Mouse (Mus musculus) stomach, embryonic 14.5 days (tissue): ENCODE measurements around the gene Frmd4a. TPM values are rescaled to one million over a fixed set of nuclear protein-coding genes. Genes with fewer than 3 reads are reported as not detected.
A peak's percentile ranks its signal among the peaks of the same experiment; 100 is the strongest.

Experiments used
- ATAC-seq: fragments of 200-750 bp; cut with Nextera tagmentation; 2 replicates; pipeline ENCODE4 v1.8.0; 2017; ENCODE audit warnings: low read depth, moderate TSS enrichment; ENCODE audit not compliant: insufficient number of reproducible peaks, insufficient read depth, low FRiP score
- H3K27ac ChIP-seq: fragments of 300-500 bp; sonication (generic); 2 replicates; pipeline ENCODE4 v1.5.1; 2014; ENCODE audit warnings: mild to moderate bottlenecking, low read length, moderate library complexity, mixed read lengths
- H3K27me3 ChIP-seq: fragments of 300-500 bp; sonication (generic); 2 replicates; pipeline ENCODE4 v1.6.1; 2014; ENCODE audit warnings: low read length, control low read depth, mixed read lengths; ENCODE audit not compliant: control insufficient read depth, insufficient read depth
- H3K36me3 ChIP-seq: fragments of 300-500 bp; sonication (generic); 2 replicates; pipeline ENCODE4 v1.6.1; 2014; ENCODE audit warnings: mild to moderate bottlenecking, control low read depth, low read length, moderate library complexity, mixed read lengths; ENCODE audit not compliant: control insufficient read depth, insufficient read depth
- H3K4me1 ChIP-seq: fragments of 300-500 bp; sonication (generic); 2 replicates; pipeline ENCODE4 v1.6.1; 2014; ENCODE audit warnings: low read length, control low read depth, mixed read lengths; ENCODE audit not compliant: control insufficient read depth, insufficient read depth
- H3K4me2 ChIP-seq: fragments of 300-500 bp; sonication (generic); replicated peaks from 2 replicates; pipeline ENCODE4 v1.6.1; 2014; ENCODE audit warnings: low read depth, low read length, control low read depth
- H3K4me3 ChIP-seq: fragments of 300-500 bp; sonication (generic); 2 replicates; pipeline ENCODE4 v1.5.1; 2014; ENCODE audit warnings: low read depth, low read length, control low read depth
- H3K9ac ChIP-seq: fragments of 300-500 bp; sonication (generic); replicated peaks from 2 replicates; pipeline ENCODE4 v1.6.1; 2014; ENCODE audit warnings: low read depth, mild to moderate bottlenecking, control low read depth, low read length, moderate library complexity, mixed read lengths
- H3K9me3 ChIP-seq: fragments of 300-500 bp; sonication (generic); 2 replicates; pipeline ENCODE4 v1.6.1; 2016; ENCODE audit warnings: low read depth, low read length, control low read depth; ENCODE audit not compliant: control insufficient read depth
- WGBS: fragments of 180-500 bp; shearing (Covaris S2); extraction: QIAGEN DNeasy Blood & Tissue Kit; methylation state at CpG from one replicate; pipeline ENCODE4 v1.1.7; 2014; 5-methylcytosine and 5-hydroxymethylcytosine counted together
- polyA plus RNA-seq: library from polyadenylated mRNA; unstranded; fragments of >200 nt; fragmentation: Nextera tagmentation; extraction: Ambion mirVana; gene quantifications from 2 replicates; pipeline ENCODE4 v1.2.1, GENCODE M21; 2014

Gene Frmd4a
- polyA plus RNA-seq, 1 experiment from 2014 or later, result 42.4 TPM

GRCm38 (mm10) chr2:4563322-4563721 is 545.8 kb downstream of the Frmd4a start:
- WGBS, result 53% methylated on average over 1 of the region's 1 CpGs
- no peak for ATAC-seq
- H3K4me1 ChIP-seq, result peaks cover 27% of the 10 kb centered on the region
- no peaks in the 10 kb centered on the region for H3K9me3 ChIP-seq
- H3K27me3 ChIP-seq, result no peaks in the 10 kb centered on the region
- no peak overlapping the region for H3K9ac ChIP-seq
- H3K4me2 ChIP-seq, result peak overlapping the region; percentile 76
- peak overlapping the region; percentile 39; the same call in 1 of the 2 replicates for H3K4me3 ChIP-seq
- H3K36me3 ChIP-seq, result peaks cover 8% of the 10 kb centered on the region; the same call in 1 of the 2 replicates
- no peak overlapping the region for H3K27ac ChIP-seq

GRCm38 (mm10) chr2:4566260-4566955 is 548.9 kb downstream of the Frmd4a start:
- H3K4me3 ChIP-seq, result no peak overlapping the region
- peaks cover 18% of the 10 kb centered on the region for H3K4me1 ChIP-seq
- H3K4me2 ChIP-seq, result no peak overlapping the region
- no peaks in the 10 kb centered on the region for H3K9me3 ChIP-seq
- WGBS, result 79% methylated on average over 4 of the region's 4 CpGs
- no peak for ATAC-seq
- no peak overlapping the region for H3K9ac ChIP-seq
- no peak overlapping the region for H3K27ac ChIP-seq
- peaks cover 17% of the 10 kb centered on the region for H3K36me3 ChIP-seq
- no peaks in the 10 kb centered on the region for H3K27me3 ChIP-seq

- Histone ChIP-seq H3K27ac (no peak overlapping the region), H3K4me2 (no peak overlapping the region), H3K27me3 (no peaks in the 10 kb centered on the region), H3K36me3 (peaks cover 21% of the 10 kb centered on the region), H3K9me3 (no peaks in the 10 kb centered on the region), H3K9ac (no peak overlapping the region), H3K4me3 (no peak overlapping the region), H3K4me1 (peaks cover 14% of the 10 kb centered on the region)
- no peak for ATAC-seq
- whole genome bisulfite sequencing, result 96% methylated on average over 9 of the region's 9 CpGs
Observed at GRCm38 (mm10) chr2:4566956-4567680, 549.6 kb downstream of the Frmd4a start.

GRCm38 (mm10) chr2:4568967-4569366 is 551.5 kb downstream of the Frmd4a start:
- H3K27me3 ChIP-seq, result no peaks in the 10 kb centered on the region
- no peak overlapping the region for H3K4me2 ChIP-seq
- peaks cover 38% of the 10 kb centered on the region for H3K36me3 ChIP-seq
- no peak overlapping the region for H3K9ac ChIP-seq
- no peak overlapping the region for H3K27ac ChIP-seq
- no peak overlapping the region for H3K4me3 ChIP-seq
- peaks cover 3% of the 10 kb centered on the region; the same call in 1 of the 2 replicates for H3K4me1 ChIP-seq
- no peak for ATAC-seq
- WGBS, result 78% methylated on average over 5 of the region's 5 CpGs
- H3K9me3 ChIP-seq, result no peaks in the 10 kb centered on the region

- Histone ChIP-seq H3K9me3 (no peaks in the 10 kb centered on the region), H3K4me3 (no peak overlapping the region), H3K9ac (no peak overlapping the region), H3K4me1 (peaks cover 3% of the 10 kb centered on the region; the same call in 1 of the 2 replicates), H3K27ac (peak overlapping the region; percentile 16; the same call in 1 of the 2 replicates), H3K4me2 (no peak overlapping the region), H3K36me3 (peaks cover 44% of the 10 kb centered on the region), H3K27me3 (no peaks in the 10 kb centered on the region)
- no peak for ATAC-seq
- 69% methylated on average over 10 of the region's 10 CpGs for WGBS
Observed at GRCm38 (mm10) chr2:4570186-4570861, 552.8 kb downstream of the Frmd4a start.

GRCm38 (mm10) chr2:4572498-4573263 is 555.2 kb downstream of the Frmd4a start:
- WGBS, result 76% methylated on average over 7 of the region's 7 CpGs
- H3K36me3 ChIP-seq, result peaks cover 40% of the 10 kb centered on the region
- no peaks in the 10 kb centered on the region for H3K9me3 ChIP-seq
- ATAC-seq, result no peak
- H3K4me1 ChIP-seq, result peaks cover 3% of the 10 kb centered on the region; the same call in 1 of the 2 replicates
- H3K9ac ChIP-seq, result no peak overlapping the region
- no peak overlapping the region for H3K27ac ChIP-seq
- no peak overlapping the region for H3K4me2 ChIP-seq
- no peaks in the 10 kb centered on the region for H3K27me3 ChIP-seq
- no peak overlapping the region for H3K4me3 ChIP-seq

GRCm38 (mm10) chr2:4573386-4573785 is 555.9 kb downstream of the Frmd4a start:
- H3K4me1 ChIP-seq, result peaks cover 3% of the 10 kb centered on the region; the same call in 1 of the 2 replicates
- no peak overlapping the region for H3K27ac ChIP-seq
- 51% methylated on average over 4 of the region's 4 CpGs for WGBS
- ATAC-seq, result no peak
- H3K9ac ChIP-seq, result no peak overlapping the region
- peaks cover 40% of the 10 kb centered on the region for H3K36me3 ChIP-seq
- H3K4me3 ChIP-seq, result no peak overlapping the region
- no peak overlapping the region for H3K4me2 ChIP-seq
- no peaks in the 10 kb centered on the region for H3K9me3 ChIP-seq
- no peaks in the 10 kb centered on the region for H3K27me3 ChIP-seq

- H3K4me2 ChIP-seq, result no peak overlapping the region
- ATAC-seq, result no peak
- WGBS, result 90% methylated on average over 5 of the region's 5 CpGs
- H3K27me3 ChIP-seq, result no peaks in the 10 kb centered on the region
- no peak overlapping the region for H3K27ac ChIP-seq
- no peak overlapping the region for H3K9ac ChIP-seq
- H3K9me3 ChIP-seq, result no peaks in the 10 kb centered on the region
- H3K4me3 ChIP-seq, result no peak overlapping the region
- peaks cover 3% of the 10 kb centered on the region; the same call in 1 of the 2 replicates for H3K4me1 ChIP-seq
- H3K36me3 ChIP-seq, result peaks cover 40% of the 10 kb centered on the region
Observed at GRCm38 (mm10) chr2:4574251-4574650, 556.7 kb downstream of the Frmd4a start.
